Mouse (Mus musculus) limb, embryonic 11.5 days (tissue): ENCODE data around the gene Rbks. TPM values are rescaled to one million over a fixed set of nuclear protein-coding genes. Genes with fewer than 3 reads are reported as not detected.
"Not testable (repeated sequence)": the region's sequence is repeated elsewhere in the genome, so short reads cannot be mapped to it uniquely, and the experiment has no call there.

ENCODE experiments used
- ATAC-seq: fragments of 200-750 bp; cut with Nextera tagmentation; 2 replicates; pipeline ENCODE4 v1.8.0; 2017; ENCODE audit warnings: low read depth; ENCODE audit not compliant: insufficient number of reproducible peaks, low FRiP score, low TSS enrichment
- DNase-seq: peaks from one replicate; pipeline ENCODE4 v3.0.0-alpha.2; 2015; ENCODE audit warnings: low spot score
- H3K27ac ChIP-seq: fragments of 300-500 bp; sonication (generic); replicated peaks from 2 replicates; pipeline ENCODE4 v1.5.1; 2014; ENCODE audit warnings: low read depth, mild to moderate bottlenecking, low read length
- H3K27me3 ChIP-seq: fragments of 300-500 bp; sonication (generic); 2 replicates; pipeline ENCODE4 v1.6.1; 2014; ENCODE audit warnings: mild to moderate bottlenecking, low read length, mixed read lengths; ENCODE audit not compliant: control insufficient read depth, insufficient read depth
- H3K36me3 ChIP-seq: fragments of 300-500 bp; sonication (generic); 2 replicates; pipeline ENCODE4 v1.6.1; 2014; ENCODE audit warnings: mild to moderate bottlenecking, low read length, moderate library complexity, mixed read lengths; ENCODE audit not compliant: control insufficient read depth, insufficient read depth
- H3K4me1 ChIP-seq: fragments of 300-500 bp; sonication (generic); 2 replicates; pipeline ENCODE4 v1.6.1; 2014; ENCODE audit warnings: low read length, mixed read lengths; ENCODE audit not compliant: control insufficient read depth, insufficient read depth
- H3K4me2 ChIP-seq: fragments of 300-500 bp; sonication (generic); 2 replicates; pipeline ENCODE4 v1.6.1; 2014; ENCODE audit warnings: low read depth, mild to moderate bottlenecking, moderate library complexity; ENCODE audit not compliant: severe bottlenecking
- H3K4me3 ChIP-seq: fragments of 300-500 bp; sonication (generic); 2 replicates; pipeline ENCODE4 v1.5.1; 2014; ENCODE audit warnings: low read depth, low read length
- H3K9ac ChIP-seq: fragments of 300-500 bp; sonication (generic); 2 replicates; pipeline ENCODE4 v1.6.1; 2014; ENCODE audit warnings: mild to moderate bottlenecking, low read length
- H3K9me3 ChIP-seq: fragments of 300-500 bp; sonication (generic); 2 replicates; pipeline ENCODE4 v1.6.1; 2016; ENCODE audit warnings: low read length; ENCODE audit not compliant: control insufficient read depth
- WGBS: fragments of 180-500 bp; shearing (Covaris S2); extraction: QIAGEN DNeasy Blood & Tissue Kit; methylation state at CpG from one replicate; pipeline ENCODE4 v1.1.7; 2014; 5-methylcytosine and 5-hydroxymethylcytosine counted together
- polyA plus RNA-seq: library from polyadenylated mRNA; unstranded; fragments of >200 nt; fragmentation: Nextera tagmentation; extraction: Ambion mirVana; gene quantifications from 2 replicates; pipeline ENCODE4 v1.2.1, GENCODE M21; 2014

Gene Rbks
- polyA plus RNA-seq, 1 experiment from 2014 or later: 2.8 TPM

GRCm38 (mm10) chr5:31595868-31596267 lies 101.6 kb downstream of the Rbks start:
- ATAC-seq: no peak
- no peaks in the 10 kb centered on the region for H3K27me3 ChIP-seq
- H3K36me3 ChIP-seq: no peaks in the 10 kb centered on the region
- H3K4me1 ChIP-seq: peaks cover 5% of the 10 kb centered on the region; the same call in 1 of the 2 replicates
- DNase-seq: no peak
- H3K27ac ChIP-seq: no peak overlapping the region
- no peak overlapping the region for H3K4me3 ChIP-seq
- no peak overlapping the region for H3K9ac ChIP-seq
- no peaks in the 10 kb centered on the region for H3K9me3 ChIP-seq
- 45% methylated on average over 4 of the region's 4 CpGs for WGBS
- no peak overlapping the region for H3K4me2 ChIP-seq

GRCm38 (mm10) chr5:31591122-31591521 lies 106.3 kb downstream of the Rbks start:
- 93% methylated on average over 7 of the region's 7 CpGs for WGBS
- Histone ChIP-seq H3K4me2 (no peak overlapping the region), H3K36me3 (no peaks in the 10 kb centered on the region), H3K4me3 (no peak overlapping the region), H3K9me3 (no peaks in the 10 kb centered on the region), H3K27ac (no peak overlapping the region), H3K4me1 (peaks cover 11% of the 10 kb centered on the region; the same call in 1 of the 2 replicates), H3K9ac (no peak overlapping the region), H3K27me3 (no peaks in the 10 kb centered on the region)
- DNase-seq (no peak), ATAC-seq (no peak)

- H3K9me3 ChIP-seq: no peaks in the 10 kb centered on the region
- H3K4me1 ChIP-seq: peaks cover 11% of the 10 kb centered on the region; the same call in 1 of the 2 replicates
- no peak overlapping the region for H3K4me3 ChIP-seq
- H3K36me3 ChIP-seq: no peaks in the 10 kb centered on the region
- 30% methylated on average over 14 of the region's 14 CpGs for WGBS
- no peak overlapping the region for H3K4me2 ChIP-seq
- peak; percentile 54 for DNase-seq
- ATAC-seq: no peak
- H3K9ac ChIP-seq: no peak overlapping the region
- no peak overlapping the region for H3K27ac ChIP-seq
- no peaks in the 10 kb centered on the region for H3K27me3 ChIP-seq
Measured at GRCm38 (mm10) chr5:31589711-31590319, 107.6 kb downstream of the Rbks start.

- not testable (repeated sequence) for ATAC-seq, H3K36me3 ChIP-seq, H3K9ac ChIP-seq, H3K4me3 ChIP-seq, H3K4me2 ChIP-seq, DNase-seq, H3K27me3 ChIP-seq, H3K27ac ChIP-seq, H3K9me3 ChIP-seq
- H3K4me1 ChIP-seq: peaks cover 11% of the 10 kb centered on the region; the same call in 1 of the 2 replicates
- WGBS: 83% methylated on average over 8 of the region's 8 CpGs
Measured at GRCm38 (mm10) chr5:31588672-31589071, 108.8 kb downstream of the Rbks start.

GRCm38 (mm10) chr5:31588016-31588415 lies 109.4 kb downstream of the Rbks start:
- WGBS: 23% methylated on average over 2 of the region's 2 CpGs
- no peak overlapping the region for H3K4me2 ChIP-seq
- peaks cover 11% of the 10 kb centered on the region; the same call in 1 of the 2 replicates for H3K4me1 ChIP-seq
- H3K36me3 ChIP-seq: no peaks in the 10 kb centered on the region
- ATAC-seq: no peak
- H3K27me3 ChIP-seq: no peaks in the 10 kb centered on the region
- H3K4me3 ChIP-seq: no peak overlapping the region
- no peaks in the 10 kb centered on the region for H3K9me3 ChIP-seq
- peak overlapping the region; percentile 30; the same call in 1 of the 2 replicates for H3K9ac ChIP-seq
- no peak overlapping the region for H3K27ac ChIP-seq
- no peak for DNase-seq

- Histone ChIP-seq H3K27me3 (no peaks in the 10 kb centered on the region), H3K4me2 (no peak overlapping the region), H3K4me1 (peaks cover 11% of the 10 kb centered on the region; the same call in 1 of the 2 replicates), H3K9ac (no peak overlapping the region), H3K9me3 (no peaks in the 10 kb centered on the region), H3K36me3 (no peaks in the 10 kb centered on the region), H3K4me3 (no peak overlapping the region), H3K27ac (no peak overlapping the region)
- no peak for ATAC-seq
- no peak for DNase-seq
- WGBS: 92% methylated on average over 4 of the region's 4 CpGs
Measured at GRCm38 (mm10) chr5:31585526-31585925, 111.9 kb downstream of the Rbks start.

GRCm38 (mm10) chr5:31583261-31583660 lies 114.2 kb downstream of the Rbks start:
- Histone ChIP-seq H3K27me3 (no peaks in the 10 kb centered on the region), H3K9ac (no peak overlapping the region), H3K36me3 (no peaks in the 10 kb centered on the region), H3K27ac (no peak overlapping the region), H3K4me1 (peaks cover 8% of the 10 kb centered on the region; the same call in 1 of the 2 replicates), H3K9me3 (no peaks in the 10 kb centered on the region), H3K4me2 (no peak overlapping the region), H3K4me3 (no peak overlapping the region)
- no peak for ATAC-seq
- 83% methylated on average over 2 of the region's 2 CpGs for WGBS
- no peak for DNase-seq

GRCm38 (mm10) chr5:31581932-31582331 lies 115.5 kb downstream of the Rbks start:
- WGBS: 78% methylated on average over 3 of the region's 3 CpGs
- Histone ChIP-seq H3K4me1 (peaks cover 2% of the 10 kb centered on the region; the same call in 1 of the 2 replicates), H3K4me2 (no peak overlapping the region), H3K9ac (no peak overlapping the region), H3K27me3 (no peaks in the 10 kb centered on the region), H3K4me3 (no peak overlapping the region), H3K27ac (no peak overlapping the region), H3K36me3 (no peaks in the 10 kb centered on the region), H3K9me3 (no peaks in the 10 kb centered on the region)
- ATAC-seq (no peak), DNase-seq (no peak)

- H3K4me1 ChIP-seq: no peaks in the 10 kb centered on the region
- no peaks in the 10 kb centered on the region for H3K9me3 ChIP-seq
- WGBS: 75% methylated on average over 6 of the region's 6 CpGs
- no peak overlapping the region for H3K4me2 ChIP-seq
- DNase-seq (no peak), ATAC-seq (no peak)
- H3K27me3 ChIP-seq: no peaks in the 10 kb centered on the region
- H3K9ac ChIP-seq: no peak overlapping the region
- H3K4me3 ChIP-seq: no peak overlapping the region
- H3K27ac ChIP-seq: no peak overlapping the region
- no peaks in the 10 kb centered on the region for H3K36me3 ChIP-seq
Measured at GRCm38 (mm10) chr5:31581263-31581662, 116.2 kb downstream of the Rbks start.
